Mouse (Mus musculus) C2C12 (cell line): ENCODE measurements around the gene Eif1.
"Not testable (repeated sequence)": the region's sequence is repeated elsewhere in the genome, so short reads cannot be mapped to it uniquely, and the experiment has no call there.

Experiments
- CEBPB ChIP-seq: IDR thresholded peaks from one replicate; pipeline ENCODE4 v1.6.1; 2011; ENCODE audit warnings: low read depth, mild to moderate bottlenecking, control low read depth, moderate library complexity
- CTCF ChIP-seq: IDR thresholded peaks from one replicate; pipeline ENCODE4 v1.5.1; 2011; ENCODE audit not compliant: control insufficient read depth, insufficient read depth, insufficient read length
- FOSL1 ChIP-seq: IDR thresholded peaks from one replicate; pipeline ENCODE4 v1.8.0; 2011; ENCODE audit warnings: mild to moderate bottlenecking, low read length; ENCODE audit not compliant: poor library complexity, insufficient read depth, severe bottlenecking
- MAX ChIP-seq: IDR thresholded peaks from one replicate; pipeline ENCODE4 v1.6.1; 2011; ENCODE audit warnings: mild to moderate bottlenecking, control low read depth
- MYOD1 ChIP-seq: IDR thresholded peaks from one replicate; pipeline ENCODE4 v1.6.1; 2011; ENCODE audit warnings: low read depth; ENCODE audit not compliant: control insufficient read depth, insufficient read length
- MYOG ChIP-seq: IDR thresholded peaks from one replicate; pipeline ENCODE4 v1.6.1; 2011; ENCODE audit not compliant: control insufficient read depth, insufficient read length; ENCODE audit errors: extremely low read depth
- USF1 ChIP-seq: IDR thresholded peaks from one replicate; pipeline ENCODE4 v1.6.1; 2011; ENCODE audit warnings: low read depth, mild to moderate bottlenecking, control low read depth, moderate library complexity

DNA sequence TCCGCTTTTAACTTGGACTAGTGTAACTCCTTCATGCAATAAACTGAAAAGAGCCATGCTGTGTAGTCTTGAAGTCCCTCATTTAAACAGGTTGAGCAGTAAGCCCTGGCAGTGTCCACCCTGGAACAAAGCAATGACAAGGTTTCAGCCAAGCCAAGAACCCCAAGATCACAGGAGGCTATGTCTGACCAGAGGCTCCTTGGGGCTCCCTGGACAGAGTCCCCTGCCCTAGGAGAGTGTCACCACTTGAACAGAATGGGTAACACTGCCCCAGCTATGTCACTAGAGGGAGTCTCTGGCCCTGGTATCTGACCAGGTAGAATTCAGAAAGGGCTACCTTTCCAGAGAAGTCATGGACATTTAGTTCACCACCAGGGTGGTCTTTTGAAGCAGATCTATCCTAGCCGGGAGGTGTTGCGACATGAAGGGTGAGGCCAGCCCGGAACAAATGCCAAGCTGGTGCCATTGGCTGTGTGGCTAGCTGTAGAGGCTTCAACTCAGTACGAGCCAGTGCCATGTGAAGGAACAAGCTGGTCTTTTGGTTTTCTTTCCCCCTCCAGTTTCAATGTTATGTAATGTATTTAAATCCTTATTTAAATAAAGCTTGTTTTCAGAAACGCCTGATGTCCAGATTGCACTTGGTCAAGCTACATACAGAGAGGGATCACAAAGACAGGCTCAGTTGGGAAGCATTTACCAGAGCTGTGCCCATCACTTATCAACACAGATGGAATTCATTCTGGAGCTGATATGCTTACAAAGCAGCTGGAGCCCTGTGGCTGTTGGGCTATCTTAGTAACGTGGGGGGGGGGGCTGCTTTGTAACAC lies 2.0 kb downstream of the Eif1 start:
- not testable (repeated sequence) for TF ChIP-seq USF1, MAX, CTCF, MYOG, MYOD1, FOSL1
- peak; percentile 44 for TF ChIP-seq CEBPB
